Mouse (Mus musculus) layer of hippocampus, adult 9-11 months (tissue): ENCODE data around the gene Ube2j2.

ENCODE experiments used
- DNase-seq: peaks from one replicate; pipeline ENCODE4 v3.0.0; 2022

Gene Ube2j2

GRCm38 (mm10) chr4:155943534-155944249, at the start of gene Ube2j2:
Gene Ube2j2 (plus strand): TSS chr4:155943831.
- DNase-seq, result peak; percentile 94

GRCm38 (mm10) chr4:155894311-155894881, 49.2 kb upstream of the Ube2j2 start:
- peak; percentile 80 for DNase-seq

- peak; percentile 80 for DNase-seq
These were observed 48.4 kb upstream of the Ube2j2 start for GRCm38 (mm10) chr4:155895216-155895615.

- peak; percentile 7 for DNase-seq
These were observed 47.8 kb upstream of the Ube2j2 start for GRCm38 (mm10) chr4:155895826-155896225.

- DNase-seq, result peak; percentile 4
These were observed 47.2 kb upstream of the Ube2j2 start for GRCm38 (mm10) chr4:155896461-155896860.

GRCm38 (mm10) chr4:155898318-155898717, 45.3 kb upstream of the Ube2j2 start:
- no peak for DNase-seq

GRCm38 (mm10) chr4:155899355-155899754, 44.3 kb upstream of the Ube2j2 start:
- DNase-seq, result peak; percentile 1

GRCm38 (mm10) chr4:155901205-155901604, 42.4 kb upstream of the Ube2j2 start:
- peak; percentile 69 for DNase-seq

GRCm38 (mm10) chr4:155903246-155903645, 40.4 kb upstream of the Ube2j2 start:
- DNase-seq, result peak; percentile 1

GRCm38 (mm10) chr4:155904318-155905102, 39.1 kb upstream of the Ube2j2 start:
- DNase-seq, result peak; percentile 20

GRCm38 (mm10) chr4:155905634-155906033, 38.0 kb upstream of the Ube2j2 start:
- no peak for DNase-seq

- peak; percentile 1 for DNase-seq
These were observed 37.5 kb upstream of the Ube2j2 start for GRCm38 (mm10) chr4:155906125-155906524.

- DNase-seq, result peak; percentile 1
These were observed 36.6 kb upstream of the Ube2j2 start for GRCm38 (mm10) chr4:155907003-155907402.

GRCm38 (mm10) chr4:155908281-155908680, 35.4 kb upstream of the Ube2j2 start:
- no peak for DNase-seq

GRCm38 (mm10) chr4:155908751-155909150, 34.9 kb upstream of the Ube2j2 start:
- DNase-seq, result peak; percentile 1

- DNase-seq, result no peak
These were observed 11.6 kb upstream of the Ube2j2 start for GRCm38 (mm10) chr4:155932031-155932430.

GRCm38 (mm10) chr4:155943049-155943452, 580 bp upstream of the Ube2j2 start:
- peak; percentile 44 for DNase-seq

GRCm38 (mm10) chr4:155944271-155944670, 640 bp downstream of the Ube2j2 start:
- DNase-seq, result no peak

GRCm38 (mm10) chr4:155947094-155947493, 3.5 kb downstream of the Ube2j2 start:
- no peak for DNase-seq

- DNase-seq, result no peak
These were observed 11.9 kb downstream of the Ube2j2 start for GRCm38 (mm10) chr4:155955491-155955890.

- peak; percentile 68 for DNase-seq
These were observed 15.6 kb downstream of the Ube2j2 start for GRCm38 (mm10) chr4:155959275-155959674.

- DNase-seq, result no peak
These were observed 18.7 kb downstream of the Ube2j2 start, which contains the start of gene C1qtnf12 for GRCm38 (mm10) chr4:155962167-155962971. Gene C1qtnf12 (plus strand): TSS chr4:155962318.

- no peak for DNase-seq
These were observed 19.5 kb downstream of the Ube2j2 start for GRCm38 (mm10) chr4:155963106-155963505.
